Mouse (Mus musculus): ENCODE data around the gene Psd. TPM values are rescaled to one million over a fixed set of nuclear protein-coding genes. Genes with fewer than 3 reads are reported as not detected.
A peak's percentile ranks its signal among the peaks of the same experiment; 100 is the strongest.

Psd gene
- total RNA-seq, 1 experiment from 2014 or later: 2.2 TPM

DNA sequence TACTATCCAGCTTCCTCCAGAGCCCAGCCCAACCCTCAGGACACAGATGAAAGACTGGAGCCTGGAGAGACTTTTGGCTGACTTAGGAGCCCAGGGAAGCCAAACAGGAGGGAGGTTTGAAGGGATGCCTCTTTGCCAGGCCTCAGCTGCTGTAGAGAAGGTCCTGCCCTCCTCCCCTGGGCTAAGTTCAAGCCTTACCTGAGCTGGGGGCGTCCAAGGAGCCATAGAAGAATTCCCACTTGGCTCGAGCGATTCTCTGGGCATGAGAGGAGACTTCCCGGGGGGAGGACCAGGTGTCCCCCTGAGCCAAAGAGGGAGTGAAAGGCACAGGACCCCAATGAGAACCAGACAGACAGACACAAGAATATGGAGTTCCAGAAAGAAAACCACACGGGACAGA is 3.2 kb downstream of the Psd start:
- no peak for ATAC-seq (ENCODE audit: extremely low read depth, insufficient number of reproducible peaks, low FRiP score, poor library complexity, severe bottlenecking)

DNA sequence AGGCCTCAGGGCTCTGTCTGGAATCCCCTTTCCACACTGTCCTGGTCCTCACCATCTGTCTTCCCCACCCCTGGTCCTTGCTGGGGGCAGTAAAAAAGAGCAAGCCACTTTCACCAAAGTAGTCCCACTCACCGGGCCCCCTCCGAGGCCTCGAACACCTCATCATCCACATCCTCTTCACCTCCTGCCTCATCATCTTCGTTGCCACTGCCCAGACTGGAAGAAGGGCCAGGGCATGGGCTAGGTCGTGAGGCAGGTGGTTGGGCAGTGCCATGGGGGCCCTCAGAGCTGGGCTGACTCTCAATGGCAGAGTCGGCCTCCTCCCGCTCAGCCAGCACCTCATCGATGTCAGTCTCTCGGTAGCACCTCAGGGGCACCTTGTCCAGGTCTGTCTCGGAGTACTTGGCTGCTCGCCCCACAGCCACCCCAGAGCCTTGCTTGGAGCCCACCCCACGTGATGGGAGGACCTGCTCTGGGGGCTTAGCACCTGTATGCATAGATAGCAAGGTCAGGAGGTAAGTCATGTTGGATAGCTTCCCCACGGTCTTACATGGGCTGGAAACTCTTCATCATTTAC is 3.9 kb downstream of the Psd start:
- ATAC-seq (ENCODE audit: extremely low read depth, insufficient number of reproducible peaks, low FRiP score, poor library complexity, severe bottlenecking): no peak

DNA sequence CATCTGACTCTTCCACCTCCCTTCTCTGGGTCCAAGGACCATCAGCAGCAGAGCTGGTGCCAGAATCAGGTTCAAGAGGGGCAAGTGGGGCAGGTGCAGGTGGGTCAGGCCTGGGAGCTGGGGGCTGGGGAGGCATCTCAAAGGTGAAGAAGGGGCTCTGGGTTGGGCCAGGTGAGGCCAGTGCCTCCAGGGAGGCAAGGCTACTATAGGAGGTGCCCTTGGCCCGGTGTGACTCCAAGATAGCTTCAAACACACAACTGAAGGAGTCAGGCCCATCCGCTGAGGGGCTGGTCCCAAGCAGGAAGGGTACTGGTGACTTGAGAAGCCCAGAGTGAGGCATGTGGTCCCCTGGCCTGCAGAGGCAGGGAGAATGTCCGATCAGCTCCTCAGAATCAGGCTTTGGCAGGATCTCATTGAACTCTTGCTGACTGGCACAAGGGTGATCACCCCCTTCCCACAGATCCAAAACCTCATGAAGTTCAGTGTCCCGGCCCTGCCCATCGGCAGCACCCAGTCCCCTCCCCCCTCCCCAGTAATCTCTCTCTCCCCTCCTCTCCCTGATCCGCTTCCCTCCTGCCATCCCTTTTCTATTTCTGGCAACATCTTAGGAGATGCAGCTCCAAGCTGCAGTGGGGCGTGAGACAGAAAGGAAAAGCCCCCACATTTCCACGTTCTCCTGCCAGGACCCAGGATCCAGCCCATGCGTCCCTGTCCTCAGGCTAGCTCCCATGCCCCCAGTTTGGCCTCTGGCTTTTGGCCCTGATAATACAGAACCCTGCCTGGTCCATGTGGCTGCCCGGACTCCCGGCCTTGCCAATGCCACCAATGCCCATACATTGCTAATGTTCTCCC is 4.6 kb downstream of the Psd start:
- no peak for ATAC-seq (ENCODE audit: extremely low read depth, insufficient number of reproducible peaks, low FRiP score, poor library complexity, severe bottlenecking)

DNA sequence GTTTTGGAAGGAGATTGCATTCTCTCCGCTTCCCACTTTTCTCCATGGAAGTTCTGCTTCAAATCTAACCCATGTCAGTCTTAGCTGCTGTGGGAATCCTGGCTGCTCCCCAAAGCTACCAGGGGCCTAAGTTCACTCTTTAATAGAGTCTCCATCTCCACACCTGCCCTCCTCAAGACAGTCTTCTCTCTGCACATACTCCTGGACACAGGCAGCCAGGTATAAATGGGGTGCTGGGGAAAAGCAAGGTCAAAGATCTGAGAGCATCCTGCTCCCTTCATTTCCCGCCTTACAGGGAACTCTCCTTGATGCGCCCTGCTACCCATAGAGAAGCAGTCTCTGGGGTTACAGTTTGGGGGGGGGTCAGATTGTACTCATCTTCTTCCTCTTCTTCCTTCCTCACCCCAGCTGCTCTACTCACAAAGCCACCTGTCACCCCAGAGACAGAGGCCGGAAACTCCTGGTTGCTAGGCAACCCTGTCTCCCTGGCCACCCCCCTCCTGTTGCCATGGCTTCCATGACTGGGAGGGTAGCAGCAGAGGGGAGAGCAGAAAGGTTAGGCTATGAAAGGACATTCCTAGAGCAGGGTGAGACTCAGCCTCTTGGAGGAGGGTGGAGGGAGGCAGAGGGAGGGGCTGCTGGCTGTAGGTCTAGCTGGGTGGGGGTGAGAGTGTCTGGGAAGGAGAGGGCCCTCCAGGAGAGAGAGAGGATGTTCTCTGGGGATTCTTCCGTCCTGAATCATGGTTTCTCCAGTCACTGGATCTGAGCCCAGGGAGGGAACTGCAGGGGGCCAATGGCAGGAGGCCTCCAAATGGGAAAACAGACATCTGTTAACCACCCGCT is 5.6 kb downstream of the Psd start:
- ATAC-seq (ENCODE audit: extremely low read depth, insufficient number of reproducible peaks, low FRiP score, poor library complexity, severe bottlenecking): peak; percentile 17; the same call in 1 of the 2 replicates

DNA sequence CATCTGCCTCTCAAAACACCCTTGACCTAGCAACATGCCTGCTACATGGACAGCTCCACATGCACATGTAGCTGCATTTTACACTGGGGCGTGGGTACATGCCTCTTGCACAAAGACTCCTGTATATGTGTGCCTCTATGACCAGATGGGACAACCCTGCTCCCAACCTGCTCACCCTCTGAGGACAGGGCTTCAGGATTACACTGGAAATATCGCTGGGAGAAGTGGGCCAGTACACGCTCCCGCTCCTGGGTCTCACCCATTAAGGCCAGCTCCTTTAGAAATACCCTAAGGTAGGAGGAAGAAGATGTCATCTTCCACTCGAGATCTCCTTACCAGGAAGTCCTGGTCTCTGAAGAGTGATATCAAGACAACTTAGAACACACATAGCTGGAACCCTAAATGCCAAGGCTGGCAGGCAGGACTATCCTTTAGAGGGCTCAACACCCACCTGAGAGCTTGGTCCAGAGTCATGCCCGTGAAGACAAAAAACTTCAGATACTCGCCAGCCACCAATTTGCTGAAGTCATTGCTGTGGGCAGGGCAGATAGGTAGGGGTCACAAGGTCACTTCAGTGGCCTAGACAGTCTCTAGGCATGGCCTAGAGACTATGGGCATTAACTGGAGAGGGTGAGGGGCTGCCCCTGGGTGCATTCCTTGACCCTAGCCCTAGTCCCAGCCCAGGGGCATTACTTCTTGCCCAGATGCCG is 6.7 kb downstream of the Psd start:
- ATAC-seq (ENCODE audit: extremely low read depth, insufficient number of reproducible peaks, low FRiP score, poor library complexity, severe bottlenecking): no peak

- ATAC-seq (ENCODE audit: extremely low read depth, insufficient number of reproducible peaks, low FRiP score, poor library complexity, severe bottlenecking): no peak
These were observed 8.2 kb downstream of the Psd start for GRCm38 (mm10) chr19:46318586-46319378.

DNA sequence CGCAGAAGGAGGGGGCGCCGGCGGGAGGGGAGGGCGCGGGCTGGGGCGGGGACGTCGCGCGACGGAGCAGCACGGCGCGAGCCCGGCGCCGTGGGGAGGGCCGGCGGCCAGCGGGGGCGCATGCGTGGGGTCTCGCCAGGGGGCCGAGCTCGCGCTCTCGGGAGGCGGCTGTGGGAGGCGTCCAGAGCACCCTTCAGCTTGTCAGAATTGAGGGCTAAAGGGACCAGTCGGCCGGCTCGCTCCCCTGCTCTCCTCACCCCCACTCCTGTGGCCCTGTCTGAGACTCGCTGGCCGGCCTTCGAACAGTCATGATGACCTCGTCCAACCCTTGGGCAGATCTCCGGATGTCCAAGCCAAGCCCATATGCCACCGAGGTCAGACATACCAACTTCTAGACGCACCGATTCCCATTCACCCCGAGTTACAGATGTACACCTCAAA is 8.9 kb downstream of the Psd start:
- ATAC-seq (ENCODE audit: extremely low read depth, insufficient number of reproducible peaks, low FRiP score, poor library complexity, severe bottlenecking): no peak

DNA sequence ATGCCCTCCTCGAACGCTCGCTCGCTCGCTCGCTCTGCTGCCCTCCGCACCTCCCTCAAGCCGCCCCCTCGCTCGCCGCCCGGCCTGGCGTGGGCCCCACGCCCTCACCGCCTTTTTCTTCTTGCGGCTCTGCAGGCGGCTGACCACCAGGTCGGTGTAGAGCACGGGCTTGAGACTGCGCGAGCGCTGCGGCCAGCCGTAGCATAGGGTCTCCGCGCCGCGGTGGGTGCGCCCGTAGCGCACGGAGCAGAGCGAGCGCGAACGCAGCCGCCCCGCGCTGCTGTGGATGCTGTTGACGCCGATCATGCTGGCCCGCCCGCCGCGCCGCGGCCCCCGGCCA is 9.4 kb downstream of the Psd start:
- ATAC-seq (ENCODE audit: extremely low read depth, insufficient number of reproducible peaks, low FRiP score, poor library complexity, severe bottlenecking): no peak

DNA sequence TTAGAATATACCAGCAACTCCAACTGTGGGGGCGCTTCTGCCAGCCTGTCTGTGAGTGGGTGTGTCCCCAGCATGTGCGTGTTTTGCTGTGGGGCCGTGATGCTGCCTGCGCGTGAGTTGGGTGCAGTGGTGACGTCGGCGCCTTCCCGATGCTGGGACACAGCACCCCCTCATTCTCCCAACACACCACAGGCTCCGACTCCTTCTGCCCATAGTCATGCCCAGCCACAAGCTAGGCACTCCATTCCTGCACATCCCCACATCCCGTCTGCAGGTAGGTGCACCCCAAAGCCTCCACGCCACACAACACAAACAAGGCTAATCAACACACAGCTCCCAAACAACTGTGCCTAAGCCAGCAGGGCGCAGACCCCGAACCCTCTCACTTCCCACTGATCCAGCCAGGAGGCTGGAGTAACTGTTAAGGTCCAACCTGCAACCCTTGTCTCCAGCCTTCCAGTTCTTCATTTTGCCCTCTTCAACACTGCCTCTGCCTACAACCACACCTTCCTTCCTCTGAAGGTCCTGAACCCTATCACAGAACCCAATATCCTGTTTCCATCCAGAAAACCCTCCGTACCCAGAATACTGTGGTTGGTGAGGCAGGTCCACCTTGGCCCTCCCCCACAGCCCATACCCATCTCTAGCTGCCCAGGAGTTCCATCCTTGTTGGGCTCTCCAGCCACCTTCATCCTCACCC is 10.0 kb downstream of the Psd start:
- ATAC-seq (ENCODE audit: extremely low read depth, insufficient number of reproducible peaks, low FRiP score, poor library complexity, severe bottlenecking): no peak

DNA sequence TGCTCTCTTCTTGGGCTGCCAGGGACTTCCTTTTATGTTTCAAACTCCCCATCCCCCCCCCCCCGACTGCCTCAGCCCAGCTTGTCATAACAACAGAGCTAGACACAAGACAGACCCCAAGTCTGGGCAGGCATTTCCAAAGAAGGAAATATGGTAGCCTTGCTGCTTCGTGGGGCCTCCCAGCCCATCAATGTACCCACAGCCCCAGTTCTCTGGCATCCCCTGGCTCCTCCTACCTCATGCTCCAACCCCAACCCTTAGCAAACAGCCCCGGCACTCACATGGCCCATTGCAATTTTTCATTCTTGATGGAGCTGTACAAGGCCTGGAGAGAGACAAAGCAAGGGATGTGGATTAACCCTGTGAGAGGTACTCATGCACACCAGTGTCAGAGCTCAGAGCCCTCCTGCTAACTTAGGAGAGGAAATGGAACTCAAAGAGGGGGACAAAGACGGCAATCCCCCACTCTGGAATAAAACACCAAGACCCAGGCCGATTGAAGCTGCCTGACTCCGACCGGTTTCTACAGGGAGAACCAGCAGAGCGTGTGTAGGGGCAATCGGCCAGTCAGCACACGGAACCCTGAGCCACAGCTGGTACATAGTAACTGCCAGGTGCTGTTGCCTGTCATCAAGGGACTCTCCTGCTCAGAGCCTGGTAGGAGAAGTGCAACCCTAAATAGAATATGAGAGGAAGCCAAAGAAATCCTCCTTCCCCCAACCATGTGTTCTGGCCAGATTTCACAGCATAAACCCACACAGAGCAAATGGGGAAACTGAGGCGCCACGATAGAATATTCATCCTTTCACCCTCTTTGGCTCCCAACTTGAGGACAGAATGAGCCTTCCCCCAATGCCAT is 11.0 kb downstream of the Psd start:
- no peak for ATAC-seq (ENCODE audit: extremely low read depth, insufficient number of reproducible peaks, low FRiP score, poor library complexity, severe bottlenecking)

GRCm38 (mm10) chr19:46314872-46315742 is 11.8 kb downstream of the Psd start:
- no peak for ATAC-seq (ENCODE audit: extremely low read depth, insufficient number of reproducible peaks, low FRiP score, poor library complexity, severe bottlenecking)

DNA sequence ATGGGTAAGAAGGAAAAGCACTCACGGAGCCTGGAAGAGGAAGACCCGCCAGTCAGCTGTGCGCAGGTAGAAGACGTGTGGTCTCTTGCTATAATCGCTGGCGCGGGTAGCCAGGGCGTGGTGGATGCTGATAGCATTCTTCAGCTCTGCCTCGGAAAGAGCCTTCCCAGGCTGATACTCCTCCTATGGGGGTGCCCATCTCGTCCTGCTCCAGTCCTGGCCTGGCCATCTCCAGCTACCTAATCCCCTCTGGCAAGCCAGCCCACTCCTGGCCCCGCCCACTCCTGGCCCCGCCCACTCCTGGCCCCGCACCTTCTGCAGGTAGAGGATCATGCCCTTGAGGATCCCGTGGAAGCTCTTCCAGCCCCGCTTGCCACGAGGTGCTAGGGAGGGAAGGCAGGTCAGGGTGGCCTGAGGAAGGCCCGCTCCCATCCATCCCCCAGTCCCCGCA is 12.8 kb downstream of the Psd start:
- ATAC-seq (ENCODE audit: extremely low read depth, insufficient number of reproducible peaks, low FRiP score, poor library complexity, severe bottlenecking): no peak

DNA sequence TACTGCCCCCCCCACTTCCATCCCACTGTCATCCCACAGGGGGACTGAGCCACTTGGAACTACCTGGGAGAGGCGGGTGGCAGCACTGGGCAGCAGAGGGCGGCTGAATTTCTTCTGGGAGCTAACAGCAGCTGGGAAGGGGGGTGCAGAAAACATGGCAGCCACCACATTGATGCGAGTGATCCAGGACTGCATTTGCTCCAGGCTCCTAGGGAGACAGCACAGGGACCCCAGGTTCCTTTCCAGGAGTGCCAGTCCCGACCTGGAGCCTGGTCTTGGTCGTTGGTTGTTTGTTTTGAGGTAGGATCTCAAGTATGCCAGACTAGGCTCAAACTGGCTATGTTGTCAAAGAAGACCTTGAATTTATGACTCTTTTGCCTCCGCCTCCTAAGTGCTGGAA is 13.4 kb downstream of the Psd start:
- no peak for ATAC-seq (ENCODE audit: extremely low read depth, insufficient number of reproducible peaks, low FRiP score, poor library complexity, severe bottlenecking)

- no peak for ATAC-seq (ENCODE audit: extremely low read depth, insufficient number of reproducible peaks, low FRiP score, poor library complexity, severe bottlenecking)
These were observed 13.8 kb downstream of the Psd start for GRCm38 (mm10) chr19:46313116-46313515.

DNA sequence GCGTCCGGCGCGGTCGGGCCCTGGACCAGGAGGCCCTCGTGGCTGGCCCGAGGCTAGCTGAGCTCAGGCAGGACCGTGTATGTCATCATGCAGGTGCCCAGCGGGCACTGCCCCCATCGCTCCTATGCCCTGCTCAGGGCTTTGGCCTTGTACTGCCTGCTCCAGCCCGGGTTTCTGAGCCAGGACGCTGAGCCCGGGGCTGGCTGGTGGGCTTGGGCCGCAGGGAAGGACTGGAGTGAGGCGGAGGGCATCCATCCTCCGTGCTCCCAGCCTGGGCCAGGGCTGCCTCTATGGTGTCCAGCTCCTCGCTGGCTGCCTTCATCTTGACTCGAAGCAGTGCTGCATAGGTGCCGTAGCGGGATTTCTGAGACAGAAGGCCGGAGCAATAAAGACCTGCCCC is 14.4 kb downstream of the Psd start:
- no peak for ATAC-seq (ENCODE audit: extremely low read depth, insufficient number of reproducible peaks, low FRiP score, poor library complexity, severe bottlenecking)

DNA sequence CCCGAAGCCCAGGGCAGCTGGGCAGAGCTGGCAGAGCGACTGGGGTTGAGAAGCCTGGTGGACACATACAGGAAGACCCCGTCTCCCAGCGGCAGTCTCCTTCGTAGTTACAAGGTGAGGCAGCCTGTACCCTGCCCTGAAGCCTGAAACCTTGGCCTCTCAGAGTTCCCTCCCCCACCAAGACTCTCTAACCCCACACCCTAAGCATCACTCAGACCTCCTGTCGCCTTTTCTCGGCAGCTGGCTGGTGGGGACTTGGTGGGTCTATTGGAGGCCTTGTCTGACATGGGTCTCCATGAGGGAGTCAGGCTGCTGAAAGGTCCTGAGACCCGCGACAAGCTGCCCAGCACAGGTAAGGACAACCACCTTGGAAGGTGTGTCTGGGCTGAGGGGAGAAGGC is 15.6 kb downstream of the Psd start:
- no peak for ATAC-seq (ENCODE audit: extremely low read depth, insufficient number of reproducible peaks, low FRiP score, poor library complexity, severe bottlenecking)

All from neutrophil, adult 5-6 weeks (primary cell).